Mouse (Mus musculus) neural tube, embryonic 14.5 days (tissue): Measurements from ENCODE around the gene Gm45808. TPM values are rescaled to one million over a fixed set of nuclear protein-coding genes. Genes with fewer than 3 reads are reported as not detected.
"Not testable (repeated sequence)": the region's sequence is repeated elsewhere in the genome, so short reads cannot be mapped to it uniquely, and the experiment has no call there.

Source experiments
- ATAC-seq: fragments of 200-750 bp; cut with Nextera tagmentation; 2 replicates; pipeline ENCODE4 v1.8.0; 2017; ENCODE audit warnings: low read depth, mild to moderate bottlenecking, moderate TSS enrichment, moderate library complexity
- H3K27ac ChIP-seq: fragments of 300-500 bp; sonication (generic); 2 replicates; pipeline ENCODE4 v1.5.1; 2014; ENCODE audit warnings: low read depth, mild to moderate bottlenecking, control low read depth, low read length, moderate library complexity, mixed read lengths
- H3K27me3 ChIP-seq: fragments of 300-500 bp; sonication (generic); 2 replicates; pipeline ENCODE4 v1.6.1; 2014; ENCODE audit warnings: low read length; ENCODE audit not compliant: control insufficient read depth, insufficient read depth
- H3K36me3 ChIP-seq: fragments of 300-500 bp; sonication (generic); 2 replicates; pipeline ENCODE4 v1.6.1; 2014; ENCODE audit warnings: low read length, mixed read lengths; ENCODE audit not compliant: control insufficient read depth, insufficient read depth
- H3K4me1 ChIP-seq: fragments of 300-500 bp; sonication (generic); 2 replicates; pipeline ENCODE4 v1.6.1; 2014; ENCODE audit warnings: low read length; ENCODE audit not compliant: control insufficient read depth, insufficient read depth
- H3K4me2 ChIP-seq: fragments of 300-500 bp; sonication (generic); 2 replicates; pipeline ENCODE4 v1.6.1; 2014; ENCODE audit warnings: mild to moderate bottlenecking, low read depth, low read length, control low read depth
- H3K4me3 ChIP-seq: fragments of 300-500 bp; sonication (generic); 2 replicates; pipeline ENCODE4 v1.5.1; 2014; ENCODE audit warnings: low read depth, low read length, control low read depth, mixed read lengths
- H3K9ac ChIP-seq: fragments of 300-500 bp; sonication (generic); replicated peaks from 2 replicates; pipeline ENCODE4 v1.6.1; 2014; ENCODE audit warnings: low read depth, mild to moderate bottlenecking, control low read depth, low read length, mixed read lengths
- H3K9me3 ChIP-seq: fragments of 300-500 bp; sonication (generic); 2 replicates; pipeline ENCODE4 v1.6.1; 2016; ENCODE audit warnings: low read length; ENCODE audit not compliant: control insufficient read depth
- WGBS: fragments of 180-500 bp; shearing (Covaris S2); extraction: QIAGEN DNeasy Blood & Tissue Kit; methylation state at CpG from one replicate; pipeline ENCODE4 v1.1.7; 2014; 5-methylcytosine and 5-hydroxymethylcytosine counted together
- polyA plus RNA-seq: library from polyadenylated mRNA; unstranded; fragments of >200 nt; fragmentation: Nextera tagmentation; extraction: Ambion mirVana; gene quantifications from 2 replicates; pipeline ENCODE4 v1.2.1, GENCODE M21; 2014

Gene Gm45808
- polyA plus RNA-seq, 1 experiment from 2014 or later = not detected

DNA sequence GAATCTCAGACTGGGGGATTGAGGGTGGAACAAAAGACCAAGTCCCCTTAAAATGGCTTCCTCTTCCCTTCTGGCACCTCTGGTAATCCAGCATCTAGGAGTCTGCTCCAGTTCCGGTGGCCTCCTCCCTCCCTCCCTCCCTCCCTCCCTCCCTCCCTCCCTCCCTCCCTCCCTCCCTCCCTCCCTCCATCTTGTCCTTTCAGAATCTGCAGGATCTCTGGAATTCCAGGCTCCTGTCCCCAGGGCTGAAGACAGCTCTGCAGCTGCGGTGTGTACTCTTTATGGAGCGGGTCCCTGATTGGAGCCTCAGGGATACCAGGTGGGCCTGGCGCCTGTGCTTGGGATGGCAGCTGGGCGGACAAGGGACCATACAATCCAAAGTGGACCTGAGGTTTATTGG lies 25.3 kb downstream of the Gm45808 start:
- 39% methylated on average over 5 of the region's 5 CpGs for WGBS
- no peaks in the 10 kb centered on the region for H3K27me3 ChIP-seq
- no peak overlapping the region for H3K4me3 ChIP-seq
- no peak overlapping the region; the same call in 1 of the 2 replicates for H3K27ac ChIP-seq
- H3K4me1 ChIP-seq = peaks cover 36% of the 10 kb centered on the region
- H3K36me3 ChIP-seq = peaks cover 28% of the 10 kb centered on the region
- H3K9ac ChIP-seq = no peak overlapping the region
- no peak overlapping the region for H3K4me2 ChIP-seq
- H3K9me3 ChIP-seq = no peaks in the 10 kb centered on the region
- ATAC-seq = no peak

DNA sequence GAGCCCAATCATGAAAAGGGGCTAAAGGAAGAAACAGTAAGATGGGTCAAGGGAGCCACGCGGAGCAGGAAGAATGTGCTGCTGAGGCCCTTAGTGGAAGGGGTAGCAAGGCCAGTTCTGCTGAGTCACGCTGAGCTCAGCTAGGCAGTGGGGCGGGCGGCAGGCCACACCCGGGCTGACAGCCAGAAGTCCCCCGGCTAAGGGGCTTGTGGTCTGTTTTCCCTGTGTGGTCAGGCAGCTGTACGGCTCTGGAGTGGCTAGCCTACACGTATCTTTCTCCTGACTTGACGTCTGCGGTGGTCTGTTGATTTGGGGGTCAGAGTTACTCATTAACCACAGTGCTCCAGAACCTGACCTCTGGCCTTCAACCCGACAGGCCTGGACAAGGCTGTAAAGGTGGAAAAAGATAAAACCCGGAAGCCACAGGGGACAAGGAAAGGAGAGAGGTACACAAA lies 25.7 kb downstream of the Gm45808 start:
- WGBS = 19% methylated on average over 12 of the region's 13 CpGs
- Histone ChIP-seq H3K27me3 (no peaks in the 10 kb centered on the region), H3K4me2 (no peak overlapping the region), H3K27ac (peak overlapping the region; percentile 70), H3K36me3 (peaks cover 28% of the 10 kb centered on the region), H3K9me3 (no peaks in the 10 kb centered on the region), H3K9ac (no peak overlapping the region), H3K4me3 (no peak overlapping the region), H3K4me1 (peaks cover 32% of the 10 kb centered on the region)
- no peak for ATAC-seq

GRCm38 (mm10) chr7:45460377-45460776 lies 26.2 kb downstream of the Gm45808 start:
- Histone ChIP-seq H3K4me2 (peak overlapping the region; percentile 54), H3K4me3 (peak overlapping the region; percentile 78), H3K9me3 (no peaks in the 10 kb centered on the region), H3K27ac (peak overlapping the region; percentile 70), H3K4me1 (peaks cover 27% of the 10 kb centered on the region), H3K36me3 (peaks cover 28% of the 10 kb centered on the region), H3K27me3 (no peaks in the 10 kb centered on the region), H3K9ac (peak overlapping the region; percentile 44)
- ATAC-seq = no peak
- 77% methylated on average over 7 of the region's 7 CpGs for WGBS

- peak within 1 kb of the TSS; percentile 94 for H3K27ac ChIP-seq
- peak within 1 kb of the TSS; percentile 94 for H3K4me2 ChIP-seq
- peaks cover 24% of the 10 kb centered on the region for H3K4me1 ChIP-seq
- H3K36me3 ChIP-seq = peaks cover 28% of the 10 kb centered on the region
- H3K9me3 ChIP-seq, H3K27me3 ChIP-seq: not testable (repeated sequence)
- H3K4me3 ChIP-seq = peak within 1 kb of the TSS; percentile 78
- ATAC-seq = peak; percentile 95
- H3K9ac ChIP-seq = peak within 1 kb of the TSS; percentile 81
- WGBS = 0% methylated on average over 27 of the region's 37 CpGs
These were observed 27.0 kb downstream of the Gm45808 start, which contains the start of gene Ftl1 for GRCm38 (mm10) chr7:45459564-45460140. TSS of gene Ftl1 (minus strand) at chr7:45459884.

GRCm38 (mm10) chr7:45458748-45459563 lies 27.7 kb downstream of the Gm45808 start:
- H3K4me1 ChIP-seq = peaks cover 24% of the 10 kb centered on the region
- under 1% methylated on average over 43 of the region's 43 CpGs for WGBS
- ATAC-seq = peak; percentile 76
- H3K36me3 ChIP-seq = peaks cover 32% of the 10 kb centered on the region
- H3K27ac ChIP-seq = peak overlapping the region; percentile 94
- peak overlapping the region; percentile 78 for H3K4me3 ChIP-seq
- H3K4me2 ChIP-seq = peak overlapping the region; percentile 94
- peak overlapping the region; percentile 81 for H3K9ac ChIP-seq
- no peaks in the 10 kb centered on the region for H3K27me3 ChIP-seq
- H3K9me3 ChIP-seq = no peaks in the 10 kb centered on the region

DNA sequence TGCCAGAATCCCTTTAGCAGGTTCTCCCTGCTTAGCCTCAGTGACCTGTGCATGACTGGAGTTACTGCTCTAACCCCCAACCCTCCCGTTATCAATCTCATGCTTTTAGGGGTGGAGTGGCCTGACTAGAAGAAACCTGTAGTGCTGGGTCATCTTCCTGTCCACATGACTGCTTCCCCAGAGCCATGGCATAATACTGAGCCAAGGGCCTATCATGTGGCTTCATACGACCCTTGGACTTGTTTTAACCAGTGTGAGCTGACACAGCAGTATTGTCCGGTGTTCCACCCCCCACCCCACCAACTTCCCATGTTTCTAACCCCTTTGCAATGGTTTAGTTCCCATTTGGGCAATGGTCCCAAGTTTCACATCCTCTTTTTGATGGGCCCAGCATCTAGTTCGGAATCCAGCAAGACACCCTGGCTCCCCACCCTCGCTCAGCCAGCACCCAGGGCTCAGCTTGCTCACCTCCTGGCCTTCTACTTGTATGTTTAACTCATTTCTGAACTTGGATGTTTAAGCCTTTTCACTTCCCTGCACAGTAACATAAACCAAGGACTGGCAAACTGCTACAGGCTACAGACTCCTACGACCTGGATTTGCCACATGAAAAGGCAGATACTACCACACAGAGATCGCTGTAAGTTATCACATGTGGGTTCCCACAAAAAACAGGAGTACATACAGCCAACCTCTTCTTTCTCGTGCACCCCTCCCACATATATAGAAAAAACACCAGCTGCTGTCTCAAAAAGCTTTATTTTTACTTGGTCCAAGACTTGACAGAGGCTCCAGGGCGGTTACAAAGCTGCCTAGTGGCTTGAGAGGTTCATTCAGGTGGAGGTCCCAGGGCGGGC lies 29.2 kb downstream of the Gm45808 start:
- Histone ChIP-seq H3K27ac (no peak overlapping the region), H3K4me2 (peak overlapping the region; percentile 94), H3K9me3 (no peaks in the 10 kb centered on the region), H3K9ac (peak overlapping the region; percentile 81), H3K4me3 (peak overlapping the region; percentile 78), H3K36me3 (peaks cover 30% of the 10 kb centered on the region), H3K27me3 (no peaks in the 10 kb centered on the region), H3K4me1 (peaks cover 24% of the 10 kb centered on the region)
- WGBS = 68% methylated on average over 10 of the region's 10 CpGs
- no peak for ATAC-seq

DNA sequence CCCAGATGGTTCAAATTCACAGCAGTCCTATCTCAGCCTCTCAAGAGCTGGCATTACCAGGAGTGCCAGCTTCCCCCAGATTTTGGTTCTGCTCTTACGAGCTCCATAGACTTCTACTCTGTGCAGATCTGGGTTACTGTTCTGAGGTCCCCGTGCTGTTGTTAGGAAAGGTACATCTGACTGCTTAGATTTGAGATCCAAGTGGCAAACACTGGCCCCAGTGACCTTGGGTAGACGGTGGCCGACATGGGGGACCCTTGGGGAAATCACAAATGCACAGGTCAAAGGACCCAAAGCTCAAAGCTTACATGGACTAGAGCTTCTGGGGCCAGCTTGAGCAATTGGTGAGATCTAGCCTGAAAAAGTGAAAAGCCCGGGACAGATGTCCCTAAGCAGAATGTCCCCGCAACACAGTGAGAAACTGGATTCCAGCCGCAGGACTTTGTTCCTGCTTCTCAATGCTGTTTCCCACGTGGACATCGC lies 29.8 kb downstream of the Gm45808 start:
- peak overlapping the region; percentile 81; the same call in 1 of the 2 replicates for H3K9ac ChIP-seq
- H3K4me1 ChIP-seq = peaks cover 24% of the 10 kb centered on the region
- no peaks in the 10 kb centered on the region for H3K27me3 ChIP-seq
- H3K4me3 ChIP-seq = peak overlapping the region; percentile 78; the same call in 1 of the 2 replicates
- ATAC-seq = no peak
- 54% methylated on average over 9 of the region's 9 CpGs for WGBS
- H3K36me3 ChIP-seq = peaks cover 26% of the 10 kb centered on the region
- no peaks in the 10 kb centered on the region for H3K9me3 ChIP-seq
- peak overlapping the region; percentile 94 for H3K4me2 ChIP-seq
- no peak overlapping the region for H3K27ac ChIP-seq

GRCm38 (mm10) chr7:45455932-45456696 lies 30.5 kb downstream of the Gm45808 start:
- Histone ChIP-seq H3K27me3 (no peaks in the 10 kb centered on the region), H3K4me1 (peaks cover 24% of the 10 kb centered on the region), H3K9ac (no peak overlapping the region), H3K4me2 (no peak overlapping the region), H3K4me3 (no peak overlapping the region), H3K9me3 (no peaks in the 10 kb centered on the region), H3K36me3 (peaks cover 24% of the 10 kb centered on the region), H3K27ac (no peak overlapping the region)
- ATAC-seq = no peak
- 83% methylated on average over 13 of the region's 13 CpGs for WGBS
